Mouse (Mus musculus) T-cell, adult 2 months (primary cell): ENCODE results near the gene Edn1.

Experiments
- DNase-seq: peaks from one replicate; pipeline ENCODE4 v3.0.0; 2022; ENCODE audit warnings: low spot score

The Edn1 gene

GRCm38 (mm10) chr13:42315628-42316027 is 14.4 kb downstream of the Edn1 start:
- no peak for DNase-seq

- no peak for DNase-seq
Observed at GRCm38 (mm10) chr13:42317808-42318207, 16.5 kb downstream of the Edn1 start.

DNA sequence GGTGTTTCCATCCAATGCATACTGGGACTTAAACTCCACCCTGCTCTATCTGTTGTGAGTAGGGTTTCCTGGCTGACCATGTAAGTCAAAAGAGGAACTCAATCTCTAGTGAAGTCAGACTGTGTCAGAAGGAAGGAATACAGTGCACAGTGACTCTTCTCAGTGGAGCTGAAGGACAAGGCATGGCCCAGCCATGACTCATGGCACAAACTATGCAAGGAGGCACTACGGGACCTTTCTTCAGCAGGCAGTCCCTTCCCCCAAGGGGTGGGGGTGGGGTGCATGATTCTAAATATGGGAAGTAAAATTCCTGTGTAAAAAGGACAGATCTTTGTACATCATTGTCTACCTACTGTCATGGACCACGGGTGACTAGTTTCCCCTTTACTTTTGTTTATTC is 27.3 kb downstream of the Edn1 start:
- DNase-seq, result no peak

- no peak for DNase-seq
Observed at GRCm38 (mm10) chr13:42331104-42331503, 29.8 kb downstream of the Edn1 start.

GRCm38 (mm10) chr13:42334981-42335380 is 33.7 kb downstream of the Edn1 start:
- DNase-seq, result no peak

DNA sequence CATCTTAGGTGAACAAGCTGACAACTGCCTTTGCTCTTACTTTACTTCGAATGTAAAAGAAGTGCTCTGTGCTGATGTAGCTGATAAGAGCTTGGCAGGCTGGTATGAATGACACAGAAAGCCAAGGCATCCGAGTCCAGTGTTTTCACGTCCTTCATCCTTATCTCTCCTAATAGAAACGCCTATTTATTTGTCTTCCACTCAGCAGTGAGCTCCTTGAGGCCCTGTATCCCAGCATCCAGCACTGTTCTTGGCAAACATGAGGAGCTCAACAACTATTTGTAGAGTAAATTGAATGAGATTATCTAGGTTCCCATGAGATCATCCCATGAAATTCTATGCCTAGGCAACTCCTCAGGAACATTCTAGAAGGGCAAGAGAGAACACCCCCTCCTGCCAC is 35.1 kb downstream of the Edn1 start:
- DNase-seq, result no peak

GRCm38 (mm10) chr13:42337072-42337471 is 35.8 kb downstream of the Edn1 start:
- DNase-seq, result no peak

- no peak for DNase-seq
Observed at GRCm38 (mm10) chr13:42339466-42339865, 38.2 kb downstream of the Edn1 start.

- no peak for DNase-seq
Observed at GRCm38 (mm10) chr13:42341871-42342532, 40.7 kb downstream of the Edn1 start.

DNA sequence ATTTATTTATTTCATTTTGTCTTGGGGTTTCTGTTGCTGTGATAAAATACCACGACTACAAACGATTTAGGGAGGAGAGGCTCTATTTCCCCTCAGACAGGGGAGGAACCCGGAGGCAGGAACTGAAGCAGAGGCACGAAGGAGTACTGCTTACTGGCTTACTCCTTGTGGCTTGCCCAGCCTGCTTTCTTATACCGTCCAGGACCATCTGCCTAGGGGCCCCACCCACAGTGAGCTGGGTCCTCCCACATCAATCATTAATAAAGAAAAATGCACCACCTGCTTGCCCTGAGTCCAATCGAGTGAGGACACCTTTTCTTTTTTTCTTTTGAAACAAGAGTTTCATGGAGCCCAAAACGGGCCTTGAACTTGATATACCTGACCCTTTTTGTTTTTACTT is 44.2 kb downstream of the Edn1 start:
- no peak for DNase-seq

- DNase-seq, result no peak
Observed at GRCm38 (mm10) chr13:42346414-42346813, 45.1 kb downstream of the Edn1 start.

DNA sequence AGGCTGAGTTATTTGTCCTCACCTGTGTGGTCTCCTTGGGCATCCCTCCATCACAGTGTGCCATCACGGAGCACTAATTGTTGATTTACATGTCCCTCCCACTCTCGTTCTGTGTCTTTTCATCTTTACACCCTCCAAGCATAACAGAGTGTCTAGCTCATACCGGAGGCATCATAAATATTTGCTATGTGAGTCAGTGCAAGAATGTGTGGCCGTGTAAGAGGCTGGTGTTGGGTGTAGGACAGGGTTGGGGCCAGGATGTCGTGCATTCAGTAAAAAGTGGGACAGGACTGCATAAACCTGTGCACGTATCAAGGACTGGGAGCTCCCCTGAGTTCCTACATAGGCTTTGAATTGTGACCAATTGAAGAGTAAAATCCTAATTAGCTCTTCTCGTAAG is 50.4 kb downstream of the Edn1 start:
- no peak for DNase-seq
